Mouse (Mus musculus): ENCODE results near the gene 6330403K07Rik.

DNA sequence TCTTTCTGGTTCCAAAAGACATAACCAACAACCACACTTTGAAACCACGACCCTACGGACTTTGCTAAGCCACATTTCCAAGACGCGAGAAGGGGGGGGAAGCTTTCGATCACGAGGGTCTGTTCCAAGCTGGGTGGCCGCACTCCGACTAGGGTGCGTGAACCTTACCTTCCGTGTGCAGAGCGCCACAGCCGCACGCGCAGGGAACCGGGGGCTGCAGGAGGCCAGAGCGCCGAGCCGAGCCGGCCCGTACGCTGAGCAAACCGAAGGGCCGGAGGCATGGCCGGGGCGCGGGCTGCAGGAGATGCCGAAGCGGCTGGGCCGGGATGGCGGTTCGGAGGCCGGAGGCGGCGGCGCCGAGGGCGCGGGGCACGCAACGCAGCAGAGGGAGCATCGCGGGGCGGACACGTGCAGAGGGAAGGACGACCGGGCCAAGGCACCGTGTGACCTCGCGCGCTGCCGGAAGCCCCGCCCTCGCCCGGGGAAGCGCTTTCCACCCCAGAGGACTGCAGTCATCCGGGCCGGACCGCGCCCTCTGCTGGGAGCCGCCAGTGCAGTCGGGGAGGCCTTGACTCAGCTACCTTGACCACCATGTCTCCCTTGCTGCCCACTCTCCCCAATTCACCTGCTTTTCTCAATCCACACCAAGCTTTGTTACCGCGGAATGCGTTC, 50.6 kb downstream of the 6330403K07Rik start, which contains the start of gene C1qbp:
- TF ChIP-seq CTCF (IDR thresholded peaks at IDR 0.05; ENCODE audit: low read depth): peak; percentile 99
- no peak for TF ChIP-seq EP300 (IDR thresholded peaks at IDR 0.05; ENCODE audit: low read depth)
